Mouse (Mus musculus): ENCODE measurements around the gene Gbp4. TPM values are rescaled to one million over a fixed set of nuclear protein-coding genes. Genes with fewer than 3 reads are reported as not detected.
"Not testable (repeated sequence)": the region's sequence is repeated elsewhere in the genome, so short reads cannot be mapped to it uniquely, and the experiment has no call there.

Gbp4 gene
- 3.2 and 4.2 TPM in 2 replicates for polyA plus RNA-seq (2012; rRNA removed)

DNA sequence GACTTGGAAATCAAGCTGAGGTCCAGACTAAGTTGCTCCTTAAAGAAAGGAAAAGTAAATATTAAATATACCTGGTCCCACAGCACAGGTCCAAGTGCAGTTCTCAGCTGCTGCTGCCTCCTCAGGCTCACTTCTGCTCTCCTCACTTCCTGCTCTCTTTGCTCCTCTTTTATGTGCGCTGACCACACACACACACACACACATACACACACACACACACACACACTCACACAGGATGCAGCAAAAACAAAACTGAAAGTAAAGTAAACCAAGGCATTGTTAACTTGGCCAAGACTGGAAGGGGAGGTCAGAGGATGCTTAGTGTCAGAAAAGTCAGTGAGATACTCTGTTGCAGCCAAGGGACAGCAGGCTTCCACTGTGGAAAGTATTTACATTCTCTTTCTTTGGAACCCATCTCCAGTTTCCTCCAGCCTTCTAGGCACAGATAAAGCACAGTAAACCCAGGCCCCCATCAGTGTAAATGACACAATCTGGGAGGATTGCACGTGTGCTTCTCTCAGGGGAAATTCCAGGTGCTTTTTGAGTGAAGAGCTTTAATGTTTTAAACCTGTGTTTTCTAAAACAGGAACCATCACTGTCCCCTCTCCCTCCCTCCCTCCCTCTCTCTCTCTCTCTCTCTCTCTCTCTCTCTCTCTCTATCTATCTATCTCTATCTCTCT, at the start of gene Gbp4, which contains the start of the genes Gbp9 and Gbp8:
Gbp4 (minus strand) TSS at position 178 of the 680 bp plus-strand sequence.
Gbp9 (minus strand) TSS at position 131 of the 680 bp plus-strand sequence.
Gbp8 (minus strand) TSS at position 132 of the 680 bp plus-strand sequence.
- not testable (repeated sequence) for DNase-seq (ENCODE audit: extremely low spot score in 1 of 2, low spot score in 1 of 2)

DNA sequence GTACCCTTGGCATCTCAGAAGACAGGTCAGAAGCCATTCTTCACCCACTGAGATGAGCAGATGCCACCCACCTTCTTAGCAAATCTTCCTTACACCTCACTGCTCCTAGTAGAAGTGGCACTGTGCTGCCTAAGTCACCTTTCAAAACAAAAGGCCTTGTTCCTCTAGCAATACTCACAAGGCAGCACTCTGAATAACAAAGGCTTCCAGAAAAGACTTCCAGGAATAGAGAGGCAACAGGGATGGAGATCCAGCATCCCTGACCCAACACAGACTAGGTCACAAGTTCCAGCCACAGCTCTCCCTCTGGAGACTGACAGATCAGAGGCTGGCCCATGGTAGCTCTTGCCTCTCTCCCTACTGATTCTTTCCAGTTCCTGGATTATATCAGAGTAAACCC, 42.1 kb upstream of the Gbp4 start:
- DNase-seq (ENCODE audit: extremely low spot score in 1 of 2, low spot score in 1 of 2), result no peak

DNA sequence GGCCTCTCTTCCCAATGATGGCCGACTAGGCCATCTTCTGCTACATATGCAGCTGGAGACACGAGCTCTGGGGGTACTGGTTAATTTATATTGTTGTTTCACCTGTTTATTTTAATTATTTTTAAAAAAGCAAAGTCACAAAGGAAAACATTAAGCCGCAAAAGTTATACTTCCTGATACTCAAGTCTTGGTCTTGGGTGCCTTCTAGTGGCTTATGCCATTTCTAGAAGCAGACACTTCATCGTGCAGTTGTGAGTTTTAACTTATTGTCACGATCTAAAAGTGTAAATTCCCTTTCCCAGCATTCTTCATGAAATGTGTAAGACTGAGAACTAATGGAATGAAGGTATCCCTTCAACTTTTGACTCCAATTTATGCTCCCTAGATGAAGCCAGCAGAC, 17.2 kb upstream of the Gbp4 start:
- no peak for DNase-seq (ENCODE audit: extremely low spot score in 1 of 2, low spot score in 1 of 2)

DNA sequence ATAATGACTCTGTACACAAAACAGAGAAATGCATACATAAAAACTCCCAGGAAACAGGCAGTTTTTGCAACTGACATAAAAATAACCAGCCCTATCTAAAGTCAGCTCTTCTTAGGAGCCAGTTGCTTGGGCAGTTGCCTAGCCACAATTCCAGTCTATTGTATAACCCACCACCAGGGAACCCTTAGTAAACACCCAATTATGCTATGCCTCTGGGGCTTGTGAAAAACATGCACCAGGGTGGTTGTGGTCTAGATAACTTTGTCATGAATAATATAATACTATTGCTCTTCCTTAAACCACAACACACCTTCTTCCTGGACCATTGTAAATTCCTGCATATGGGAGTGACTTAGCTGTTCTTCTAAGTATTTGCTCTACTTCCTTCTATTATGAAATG, 14.7 kb upstream of the Gbp4 start:
- no peak for DNase-seq (ENCODE audit: extremely low spot score in 1 of 2, low spot score in 1 of 2)

DNA sequence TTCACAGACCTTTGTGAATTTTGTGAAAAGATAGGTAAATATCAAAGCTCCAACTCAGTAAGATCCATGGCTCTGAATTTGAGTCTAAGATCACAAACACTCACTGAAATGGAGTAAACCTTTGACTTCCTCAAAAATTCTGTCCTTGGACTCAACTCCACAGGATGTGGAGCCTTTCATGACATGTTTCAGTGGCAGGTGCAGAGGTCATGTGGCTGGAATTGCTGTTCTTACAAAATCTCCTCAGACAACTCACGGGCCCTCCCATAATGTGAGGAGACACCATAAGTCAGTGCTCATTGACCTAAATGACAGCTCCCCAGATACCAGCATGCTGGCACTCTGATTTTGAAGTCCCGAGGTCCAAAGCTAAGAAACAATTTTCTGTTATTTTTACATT, 8.7 kb upstream of the Gbp4 start:
- DNase-seq (ENCODE audit: extremely low spot score in 1 of 2, low spot score in 1 of 2), result not testable (repeated sequence)

DNA sequence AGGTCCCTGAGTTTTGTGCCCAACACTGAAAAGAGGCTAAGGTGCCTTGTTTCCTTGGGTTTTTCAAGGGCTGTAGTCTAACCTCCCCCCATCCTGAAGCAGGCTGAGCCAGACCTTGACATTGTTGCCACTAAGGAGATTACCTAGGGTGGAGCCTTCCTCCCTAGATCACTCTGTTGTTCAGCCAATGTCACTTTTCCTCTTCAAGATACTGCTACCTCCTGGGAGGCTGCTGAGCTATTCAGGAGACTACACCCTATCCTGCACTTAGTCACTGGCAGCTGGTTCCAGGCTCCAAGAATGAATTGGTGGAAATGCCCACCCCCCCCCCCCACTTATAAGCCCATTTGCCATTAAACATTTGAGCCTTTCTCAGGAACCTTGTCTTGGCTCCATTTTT, 7.1 kb upstream of the Gbp4 start:
- DNase-seq (ENCODE audit: extremely low spot score in 1 of 2, low spot score in 1 of 2), result no peak

DNA sequence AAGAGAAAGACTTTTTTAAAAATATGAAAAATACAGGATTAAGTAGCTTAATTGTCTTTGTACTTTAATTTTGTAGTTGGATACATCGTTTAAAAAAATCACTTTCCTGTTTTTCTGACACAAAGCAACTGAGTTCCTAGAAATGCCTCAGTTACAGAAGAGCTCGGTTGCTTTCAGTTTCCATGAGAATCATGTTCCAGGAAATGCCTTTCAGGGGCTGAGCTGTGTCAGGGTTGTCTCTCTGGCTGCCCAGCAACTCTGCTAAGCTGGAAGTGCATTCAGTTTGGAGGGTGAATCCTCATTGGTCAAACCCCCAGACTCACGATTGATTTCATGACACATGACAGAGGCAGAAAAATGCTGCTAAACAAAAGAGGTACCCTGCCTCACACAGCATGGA, 6.3 kb upstream of the Gbp4 start:
- not testable (repeated sequence) for DNase-seq (ENCODE audit: extremely low spot score in 1 of 2, low spot score in 1 of 2)

DNA sequence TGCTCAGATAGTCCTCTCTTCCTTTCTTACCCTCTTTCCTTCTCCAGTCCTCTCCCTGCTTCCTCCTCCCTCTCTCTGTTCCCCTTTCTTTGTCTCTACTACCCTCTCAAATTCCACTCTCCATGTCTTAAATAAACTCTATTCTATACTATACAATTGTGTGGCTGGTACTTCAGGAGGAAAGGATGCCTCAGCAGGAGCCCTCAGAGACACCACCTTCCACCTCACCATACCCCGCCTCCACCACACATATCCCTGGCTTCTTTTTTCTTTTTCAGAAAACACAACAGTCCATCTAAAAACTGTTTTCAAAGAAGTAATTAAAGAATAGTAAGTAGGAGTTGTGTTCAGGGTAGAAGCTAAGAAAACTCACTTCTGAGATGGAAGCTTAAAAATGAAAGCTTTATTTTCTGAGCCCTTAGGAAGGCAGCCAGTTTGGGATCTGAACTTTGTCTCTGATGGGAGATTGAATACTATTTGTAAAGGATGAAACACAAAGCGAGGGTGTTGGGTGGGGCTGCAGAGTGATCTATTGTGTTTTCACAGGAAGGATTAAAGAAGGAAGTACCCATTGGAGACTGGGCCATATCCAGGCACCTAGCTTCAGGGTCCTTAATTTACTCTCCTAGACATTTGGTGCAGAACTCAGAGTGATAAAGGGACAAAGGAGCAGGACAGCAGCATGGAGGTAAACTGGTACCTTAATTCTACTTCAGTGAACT, 864 bp upstream of the Gbp4 start:
- not testable (repeated sequence) for DNase-seq (ENCODE audit: extremely low spot score in 1 of 2, low spot score in 1 of 2)

DNA sequence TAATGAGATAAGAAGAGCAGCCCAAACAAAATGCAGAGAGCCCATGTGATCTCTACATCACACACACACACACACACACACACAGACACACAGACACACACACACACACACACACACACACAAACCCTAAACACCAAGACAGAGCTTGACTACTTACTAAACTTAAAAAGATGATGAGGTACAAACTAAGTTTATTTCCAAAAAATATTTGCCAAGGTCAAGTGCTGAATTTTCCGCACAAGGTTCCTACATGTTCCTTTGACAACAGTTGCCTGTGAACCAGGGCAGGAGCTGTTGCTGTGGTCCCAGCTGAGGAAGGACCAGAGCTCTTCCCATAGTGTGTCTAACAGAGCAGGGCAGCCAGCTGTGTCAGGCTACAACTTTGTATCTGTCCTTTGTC, 480 bp downstream of the Gbp4 start:
- no peak for DNase-seq (ENCODE audit: extremely low spot score in 1 of 2, low spot score in 1 of 2)

DNA sequence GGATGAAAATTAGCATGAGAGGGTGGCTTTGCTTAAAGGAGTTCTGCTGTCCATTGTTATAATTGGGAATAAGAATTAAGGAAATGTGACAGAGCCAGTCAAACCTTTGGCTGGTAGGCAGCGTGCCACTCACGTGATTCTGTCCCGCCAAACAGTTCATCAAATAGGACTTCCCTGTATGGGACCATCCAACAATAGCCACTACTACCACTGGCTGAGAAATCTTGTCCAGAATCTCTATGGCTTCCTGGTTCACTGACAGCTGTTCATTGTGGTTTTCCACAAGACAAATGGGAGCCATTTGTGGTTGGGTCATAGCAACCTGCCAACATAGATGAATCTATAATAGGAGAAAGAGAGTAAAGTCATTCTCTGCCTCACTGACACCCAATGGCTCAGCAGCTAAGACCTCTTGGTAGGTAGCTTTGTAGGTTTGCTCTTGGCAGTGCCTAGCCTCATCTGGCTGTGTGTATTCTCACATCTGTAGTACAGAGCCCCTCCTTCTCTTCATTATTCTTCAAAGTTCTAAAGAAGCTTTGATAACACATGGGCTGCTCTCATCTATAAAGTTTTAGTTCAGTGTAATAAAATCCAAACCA, 2.6 kb downstream of the Gbp4 start:
- not testable (repeated sequence) for DNase-seq (ENCODE audit: extremely low spot score in 1 of 2, low spot score in 1 of 2)

DNA sequence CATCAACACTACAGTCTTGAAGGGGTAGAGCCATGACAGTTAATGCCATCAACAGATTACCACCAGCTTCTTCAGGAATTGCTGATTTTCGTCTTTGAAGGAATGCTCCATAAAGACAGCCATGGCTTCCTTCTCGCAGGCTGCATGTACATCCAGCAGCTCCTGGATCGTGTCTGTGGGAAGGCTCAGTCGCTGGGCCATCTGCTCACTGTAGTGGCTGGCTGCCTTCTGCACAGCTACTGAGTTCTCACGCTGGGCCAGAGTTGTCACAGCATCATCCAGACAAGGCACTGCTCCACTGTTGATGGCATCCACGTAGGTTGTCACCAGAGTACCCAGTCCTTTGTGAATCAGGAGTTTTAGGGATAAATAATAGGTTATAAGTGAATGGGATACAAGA, 17.7 kb downstream of the Gbp4 start:
- DNase-seq (ENCODE audit: extremely low spot score in 1 of 2, low spot score in 1 of 2), result peak; percentile 14 to 32

DNA sequence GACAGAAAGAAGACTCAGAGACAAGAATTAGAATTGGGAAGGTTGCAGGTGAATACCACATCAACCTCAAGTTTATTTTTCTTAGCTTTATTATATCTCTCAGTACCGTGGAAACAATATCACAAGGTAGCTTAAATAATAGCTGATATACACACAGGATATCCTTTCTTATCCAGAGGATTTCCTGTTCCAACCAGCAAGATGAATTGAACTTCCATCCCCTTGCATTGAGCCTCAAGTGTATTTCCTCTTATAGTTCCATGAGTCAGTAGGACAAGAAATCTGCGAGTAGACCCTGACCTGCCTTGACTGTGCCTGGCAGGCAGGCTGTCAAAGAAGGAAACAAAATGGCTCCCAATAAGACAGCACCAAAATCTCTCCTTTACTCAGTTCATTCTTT, 23.6 kb downstream of the Gbp4 start:
- no peak for DNase-seq (ENCODE audit: extremely low spot score in 1 of 2, low spot score in 1 of 2)

DNA sequence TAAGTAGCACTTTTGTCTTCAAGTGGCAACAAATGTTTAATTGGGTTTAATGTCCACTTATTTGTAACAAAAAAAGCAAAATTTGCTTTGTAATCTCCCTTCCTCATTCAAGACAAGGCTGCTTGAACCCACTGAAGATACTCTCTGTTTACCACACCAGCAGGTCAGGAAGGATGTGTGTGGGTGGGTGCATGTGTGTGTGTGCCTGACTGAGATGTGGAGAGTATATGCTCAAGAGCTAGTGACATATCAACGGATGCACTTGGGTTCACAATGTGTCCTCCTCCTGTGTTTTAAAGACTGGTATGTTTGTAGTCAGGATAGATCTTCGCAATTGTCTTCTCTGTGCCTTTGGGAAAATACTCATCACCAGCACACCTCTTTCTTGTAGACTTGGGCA, 24.7 kb downstream of the Gbp4 start:
- no peak for DNase-seq (ENCODE audit: extremely low spot score in 1 of 2, low spot score in 1 of 2)

DNA sequence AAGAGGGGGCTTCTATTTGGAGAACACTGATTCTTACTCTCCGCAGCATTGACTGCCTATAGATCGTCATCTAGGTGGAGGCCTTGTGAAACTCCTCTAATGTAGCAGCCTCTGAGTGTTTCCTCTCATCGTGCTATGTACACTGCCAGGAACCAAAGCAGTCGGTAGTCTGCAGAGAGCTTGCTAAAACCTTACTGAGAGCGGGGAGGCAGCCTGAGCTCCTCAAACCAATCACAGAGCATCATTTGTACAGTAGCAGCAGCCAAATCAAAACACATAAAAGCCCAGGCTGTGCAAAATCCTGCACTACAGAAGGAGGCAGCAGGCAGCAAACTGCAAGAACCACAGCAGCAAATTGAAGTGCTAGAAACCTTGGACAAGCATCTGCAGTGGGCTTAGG, 25.7 kb downstream of the Gbp4 start:
- DNase-seq (ENCODE audit: extremely low spot score in 1 of 2, low spot score in 1 of 2), result no peak

DNA sequence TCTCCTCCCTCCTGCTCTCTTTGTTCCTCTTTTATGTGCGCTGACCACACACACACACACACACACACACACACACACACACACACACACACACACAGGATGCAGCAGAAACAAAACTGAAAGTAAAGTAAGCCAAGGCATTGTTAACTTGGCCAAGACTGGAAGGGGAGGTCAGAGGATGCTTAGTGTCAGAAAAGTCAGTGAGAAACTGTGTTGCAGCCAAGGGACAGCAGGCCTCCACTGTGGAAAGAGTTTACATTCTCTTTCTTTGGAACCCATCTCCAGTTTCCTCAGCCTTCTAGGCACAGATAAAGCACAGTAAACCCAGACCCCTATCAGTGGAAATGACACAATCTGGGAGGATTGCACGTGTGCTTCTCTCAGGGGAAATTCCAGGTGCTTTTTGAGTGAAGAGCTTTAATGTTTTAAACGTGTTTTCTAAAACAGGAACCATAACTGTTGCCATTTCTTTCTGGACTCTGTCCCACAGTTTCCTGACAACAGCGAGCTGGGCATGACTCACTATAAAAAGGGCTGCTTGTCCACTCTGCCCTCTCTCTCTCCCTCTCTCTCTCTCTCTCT, 29.0 kb downstream of the Gbp4 start:
- DNase-seq (ENCODE audit: extremely low spot score in 1 of 2, low spot score in 1 of 2), result peak in 1 of 2 experiments; percentile 8

DNA sequence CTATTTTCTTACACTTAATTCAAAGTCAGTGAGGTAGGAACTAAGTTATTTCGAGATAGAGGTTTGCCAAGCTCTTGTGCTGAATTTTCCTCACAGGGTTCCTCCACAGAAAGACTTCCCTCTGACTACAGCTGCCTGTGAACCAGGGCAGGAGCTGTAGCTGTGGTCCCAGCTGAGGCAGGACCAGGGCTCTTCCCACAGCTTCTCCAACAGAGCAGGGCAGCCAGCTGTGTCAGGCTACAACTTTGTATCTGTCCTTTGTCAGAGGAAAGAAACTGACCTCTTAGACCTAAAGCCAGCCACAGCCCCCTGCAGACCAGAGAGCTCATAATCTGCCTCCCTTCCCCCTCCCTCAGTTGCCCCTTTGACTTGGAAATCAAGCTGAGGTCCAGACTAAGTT, 29.6 kb downstream of the Gbp4 start:
- not testable (repeated sequence) for DNase-seq (ENCODE audit: extremely low spot score in 1 of 2, low spot score in 1 of 2)

DNA sequence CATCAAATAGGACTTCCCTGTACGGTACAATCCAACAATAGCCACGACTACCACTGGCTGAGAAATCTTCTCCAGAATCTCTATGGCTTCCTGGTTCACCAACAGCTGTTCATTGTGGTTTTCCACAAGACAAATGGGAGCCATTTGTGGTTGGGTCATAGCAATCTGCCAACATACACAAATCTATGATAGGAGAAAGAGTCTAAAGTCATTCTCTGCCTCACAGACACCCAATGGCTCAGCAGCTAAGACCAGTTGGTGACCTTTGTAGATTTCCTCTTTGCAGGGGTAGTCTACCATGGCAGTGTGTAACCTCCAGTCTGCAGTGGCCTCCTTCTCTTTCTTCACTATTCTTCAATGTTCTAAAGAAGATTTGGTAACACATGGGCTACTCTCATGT, 33.7 kb downstream of the Gbp4 start:
- not testable (repeated sequence) for DNase-seq (ENCODE audit: extremely low spot score in 1 of 2, low spot score in 1 of 2)

DNA sequence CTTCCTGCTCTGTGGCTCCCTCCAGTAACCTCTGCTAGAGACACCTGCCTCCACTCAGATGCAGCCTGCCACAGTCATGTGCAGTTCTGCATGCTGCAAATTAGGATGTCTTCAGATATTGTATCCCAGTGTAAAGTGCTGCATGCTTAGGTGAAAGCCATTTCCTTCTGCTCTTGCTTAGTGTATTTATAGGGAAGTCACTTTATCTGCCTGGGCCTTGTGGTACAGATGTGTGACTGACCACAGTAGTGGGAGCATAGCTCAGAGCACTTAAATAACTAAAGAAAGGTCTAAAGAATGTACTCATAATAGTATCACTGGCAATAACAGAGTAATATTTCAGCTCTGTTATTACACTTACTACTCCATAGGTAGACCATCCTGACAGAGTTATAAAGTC, 57.5 kb downstream of the Gbp4 start:
- no peak for DNase-seq (ENCODE audit: extremely low spot score in 1 of 2, low spot score in 1 of 2)

DNA sequence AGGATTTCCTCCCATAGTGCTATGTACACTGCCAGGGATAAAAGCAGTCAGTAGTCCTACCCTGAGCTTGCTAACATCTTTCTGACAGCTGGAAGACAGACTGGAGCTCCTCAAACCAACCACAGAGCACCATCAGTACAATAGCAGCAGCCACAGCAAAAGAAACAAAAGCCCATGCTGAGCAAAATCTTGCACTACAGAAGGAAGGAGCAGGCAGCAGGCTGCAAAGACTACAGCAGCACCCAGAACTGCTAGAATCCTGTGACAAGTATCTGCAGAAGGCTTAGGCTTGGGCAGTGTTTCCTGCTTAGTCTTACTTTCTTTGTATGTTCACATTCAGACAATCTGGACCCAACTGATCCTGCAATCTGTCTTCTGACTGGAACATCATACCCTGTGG, 71.0 kb downstream of the Gbp4 start:
- DNase-seq (ENCODE audit: extremely low spot score in 1 of 2, low spot score in 1 of 2), result not testable (repeated sequence)
